Mouse (Mus musculus): ENCODE data around the gene Actn2. TPM values are rescaled to one million over a fixed set of nuclear protein-coding genes. Genes with fewer than 3 reads are reported as not detected.

Actn2 gene
- total and polyA plus RNA-seq, 2 experiments from 2014 or later = 2.8 TPM

DNA sequence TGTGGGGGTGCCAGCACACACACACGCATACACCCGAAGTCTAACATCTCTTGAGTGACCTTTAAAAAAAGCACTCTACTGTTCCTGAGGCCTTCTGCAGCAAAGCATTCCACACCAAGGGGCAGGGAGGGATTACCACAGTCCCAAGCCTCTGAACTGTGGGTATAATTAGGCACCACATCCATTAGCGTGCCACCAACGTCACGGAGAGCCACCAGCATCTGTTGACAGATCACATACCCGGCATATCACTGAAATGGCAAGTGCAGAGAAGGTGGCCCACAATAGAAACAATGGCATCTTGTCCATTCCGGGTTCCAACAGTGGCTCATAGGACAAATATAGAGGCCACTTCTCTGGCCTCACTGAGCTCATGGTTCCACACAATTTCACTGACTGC is 2.8 kb downstream of the Actn2 start:
- Histone ChIP-seq H3K9me3 (ENCODE audit: low read length) (no peaks in the 10 kb centered on the region), H3K4me2 (ENCODE audit: low read depth, low read length) (no peak overlapping the region), H3K4me1 (ENCODE audit: insufficient read depth, low read length) (no peaks in the 10 kb centered on the region), H3K27ac (no peak overlapping the region), H3K36me3 (ENCODE audit: insufficient read depth, low read length) (no peaks in the 10 kb centered on the region), H3K4me3 (ENCODE audit: low read length) (no peak overlapping the region), H3K9ac (replicated peaks; ENCODE audit: low read length) (no peak overlapping the region), H3K27me3 (ENCODE audit: insufficient read depth, low read length) (no peaks in the 10 kb centered on the region)
- ATAC-seq (no peak), DNase-seq (ENCODE audit: low spot score) (no peak)
- WGBS = 84% methylated on average over 7 of the region's 7 CpGs
- no peak for TF ChIP-seq CTCF (IDR thresholded peaks at IDR 0.05; ENCODE audit: low read depth)

- ATAC-seq (no peak), DNase-seq (ENCODE audit: low spot score) (no peak)
- H3K4me3 ChIP-seq (ENCODE audit: low read length) = no peak overlapping the region
- H3K27me3 ChIP-seq (ENCODE audit: insufficient read depth, low read length) = no peaks in the 10 kb centered on the region
- H3K9me3 ChIP-seq (ENCODE audit: low read length) = no peaks in the 10 kb centered on the region
- H3K27ac ChIP-seq = no peak overlapping the region
- no peaks in the 10 kb centered on the region for H3K36me3 ChIP-seq (ENCODE audit: insufficient read depth, low read length)
- WGBS = 52% methylated on average over 12 of the region's 12 CpGs
- no peak overlapping the region for H3K4me2 ChIP-seq (ENCODE audit: low read depth, low read length)
- TF ChIP-seq CTCF (IDR thresholded peaks at IDR 0.05; ENCODE audit: low read depth) = no peak
- no peak overlapping the region for H3K9ac ChIP-seq (replicated peaks; ENCODE audit: low read length)
- no peaks in the 10 kb centered on the region for H3K4me1 ChIP-seq (ENCODE audit: insufficient read depth, low read length)
Observed at GRCm38 (mm10) chr13:12334016-12334415, 6.5 kb downstream of the Actn2 start.

DNA sequence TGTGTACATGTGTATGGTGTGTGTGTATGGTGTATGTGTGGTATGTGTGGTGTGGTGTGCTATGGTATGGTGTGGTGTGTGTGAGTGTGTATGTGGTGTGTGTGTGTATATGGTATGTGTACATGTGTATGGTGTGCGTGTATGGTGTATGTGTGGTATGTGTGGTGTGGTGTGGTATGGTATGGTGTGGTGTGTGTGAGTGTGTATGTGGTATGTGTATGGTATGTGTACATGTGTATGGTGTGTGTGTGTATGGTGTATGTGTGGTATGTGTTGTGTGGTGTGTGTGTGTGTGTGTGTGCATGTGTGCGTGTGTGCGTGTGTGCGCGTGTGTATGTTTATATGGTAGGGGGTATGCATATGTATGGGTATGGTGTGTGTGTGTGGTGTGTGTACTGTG is 9.0 kb downstream of the Actn2 start:
- DNase-seq (ENCODE audit: low spot score) (no peak), ATAC-seq (peak; percentile 35; the same call in 1 of the 2 replicates)
- no peak for TF ChIP-seq CTCF (IDR thresholded peaks at IDR 0.05; ENCODE audit: low read depth)
- Histone ChIP-seq H3K36me3 (ENCODE audit: insufficient read depth, low read length) (no peaks in the 10 kb centered on the region), H3K27me3 (ENCODE audit: insufficient read depth, low read length) (no peaks in the 10 kb centered on the region), H3K4me3 (ENCODE audit: low read length) (no peak overlapping the region), H3K4me2 (ENCODE audit: low read depth, low read length) (no peak overlapping the region), H3K9ac (replicated peaks; ENCODE audit: low read length) (no peak overlapping the region), H3K27ac (no peak overlapping the region), H3K9me3 (ENCODE audit: low read length) (no peaks in the 10 kb centered on the region), H3K4me1 (ENCODE audit: insufficient read depth, low read length) (no peaks in the 10 kb centered on the region)
- 99% methylated on average over 5 of the region's 5 CpGs for WGBS

DNA sequence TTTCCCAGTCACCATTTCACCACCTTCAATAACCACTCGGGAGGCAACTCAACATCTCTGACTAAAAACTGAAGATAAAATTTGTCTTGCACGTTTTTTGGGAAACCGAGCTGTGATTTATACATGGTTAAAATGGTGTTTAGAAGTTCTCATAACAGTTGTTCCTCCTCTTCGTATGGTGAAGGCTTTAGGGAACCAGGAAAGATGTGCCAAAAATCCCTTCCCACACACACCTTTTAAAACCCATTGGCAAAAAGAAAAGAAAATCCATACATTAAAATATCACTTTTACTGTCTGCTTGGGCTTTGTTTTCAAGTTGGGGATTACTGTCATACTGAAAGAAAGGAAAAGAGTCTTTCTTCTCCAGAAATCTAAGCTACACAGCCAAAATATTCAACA is 12.2 kb downstream of the Actn2 start:
- Histone ChIP-seq H3K4me2 (ENCODE audit: low read depth, low read length) (no peak overlapping the region), H3K4me3 (ENCODE audit: low read length) (no peak overlapping the region), H3K27ac (no peak overlapping the region), H3K27me3 (ENCODE audit: insufficient read depth, low read length) (no peaks in the 10 kb centered on the region), H3K4me1 (ENCODE audit: insufficient read depth, low read length) (no peaks in the 10 kb centered on the region), H3K9ac (replicated peaks; ENCODE audit: low read length) (no peak overlapping the region), H3K9me3 (ENCODE audit: low read length) (no peaks in the 10 kb centered on the region), H3K36me3 (ENCODE audit: insufficient read depth, low read length) (no peaks in the 10 kb centered on the region)
- no peak for ATAC-seq
- no peak for TF ChIP-seq CTCF (IDR thresholded peaks at IDR 0.05; ENCODE audit: low read depth)
- DNase-seq (ENCODE audit: low spot score) = no peak
- 83% methylated on average over 4 of the region's 4 CpGs for WGBS

- TF ChIP-seq CTCF (IDR thresholded peaks at IDR 0.05; ENCODE audit: low read depth) = no peak
- H3K27ac ChIP-seq = no peak overlapping the region
- H3K4me3 ChIP-seq (ENCODE audit: low read length) = no peak overlapping the region
- no peak overlapping the region for H3K9ac ChIP-seq (replicated peaks; ENCODE audit: low read length)
- ATAC-seq (no peak), DNase-seq (ENCODE audit: low spot score) (no peak)
- H3K9me3 ChIP-seq (ENCODE audit: low read length) = no peaks in the 10 kb centered on the region
- H3K4me1 ChIP-seq (ENCODE audit: insufficient read depth, low read length) = no peaks in the 10 kb centered on the region
- no peak overlapping the region for H3K4me2 ChIP-seq (ENCODE audit: low read depth, low read length)
- 95% methylated on average over 6 of the region's 6 CpGs for WGBS
- no peaks in the 10 kb centered on the region for H3K36me3 ChIP-seq (ENCODE audit: insufficient read depth, low read length)
- no peaks in the 10 kb centered on the region for H3K27me3 ChIP-seq (ENCODE audit: insufficient read depth, low read length)
Observed at GRCm38 (mm10) chr13:12327577-12327976, 13.0 kb downstream of the Actn2 start.

DNA sequence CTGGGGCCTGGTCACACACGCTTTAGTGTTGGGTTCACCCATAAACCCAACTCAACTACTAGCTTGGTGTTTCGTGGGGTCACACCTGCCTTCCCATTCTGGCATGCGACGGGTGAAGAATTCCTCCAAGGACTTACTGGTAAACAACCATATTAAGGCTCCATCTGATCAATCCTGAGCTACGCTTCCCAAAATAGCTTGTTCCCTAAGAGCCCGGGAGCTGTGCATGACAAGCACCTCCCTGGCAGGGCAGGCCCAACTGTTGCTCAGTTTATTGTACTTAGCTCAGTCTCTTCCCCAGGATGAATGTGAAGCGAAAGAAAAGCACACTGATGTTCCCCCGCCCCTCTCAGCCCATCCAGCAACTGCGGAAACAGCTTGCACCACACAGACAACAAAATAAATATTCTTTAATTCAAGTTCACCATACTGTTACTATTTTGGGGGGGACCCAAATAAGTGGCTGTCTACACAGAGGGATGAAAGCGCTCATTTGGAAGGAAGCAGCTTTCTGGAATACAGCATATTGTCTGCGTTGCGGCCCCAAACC is 17.4 kb downstream of the Actn2 start:
- Histone ChIP-seq H3K27me3 (ENCODE audit: insufficient read depth, low read length) (no peaks in the 10 kb centered on the region), H3K9ac (replicated peaks; ENCODE audit: low read length) (no peak overlapping the region), H3K4me1 (ENCODE audit: insufficient read depth, low read length) (no peaks in the 10 kb centered on the region), H3K27ac (no peak overlapping the region), H3K4me3 (ENCODE audit: low read length) (no peak overlapping the region), H3K4me2 (ENCODE audit: low read depth, low read length) (no peak overlapping the region), H3K9me3 (ENCODE audit: low read length) (no peaks in the 10 kb centered on the region), H3K36me3 (ENCODE audit: insufficient read depth, low read length) (no peaks in the 10 kb centered on the region)
- 87% methylated on average over 12 of the region's 12 CpGs for WGBS
- TF ChIP-seq CTCF (IDR thresholded peaks at IDR 0.05; ENCODE audit: low read depth) = no peak
- ATAC-seq (no peak), DNase-seq (ENCODE audit: low spot score) (no peak)

DNA sequence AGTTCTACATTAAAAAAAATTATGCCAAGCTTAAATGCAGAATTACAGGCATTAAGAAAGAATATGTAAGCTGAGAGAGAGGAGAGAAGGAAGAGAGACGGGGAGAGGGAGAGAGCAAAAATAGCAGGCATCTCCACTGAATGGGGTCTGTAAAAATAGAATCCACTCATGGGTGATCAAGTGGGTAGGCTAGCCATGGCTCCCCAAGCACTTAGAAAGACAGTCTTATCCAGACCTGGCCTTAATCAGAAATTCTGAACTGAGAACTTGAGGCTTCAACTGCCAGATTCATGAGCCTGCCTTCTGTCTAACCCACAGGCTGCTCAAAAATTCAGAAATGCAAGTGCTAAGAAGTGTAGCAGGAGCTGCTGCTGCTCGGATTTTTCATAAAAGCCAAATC is 20.4 kb downstream of the Actn2 start:
- no peak for DNase-seq (ENCODE audit: low spot score)
- no peak overlapping the region for H3K9ac ChIP-seq (replicated peaks; ENCODE audit: low read length)
- H3K36me3 ChIP-seq (ENCODE audit: insufficient read depth, low read length) = no peaks in the 10 kb centered on the region
- no peak overlapping the region for H3K27ac ChIP-seq
- no peaks in the 10 kb centered on the region for H3K27me3 ChIP-seq (ENCODE audit: insufficient read depth, low read length)
- no peak overlapping the region for H3K4me2 ChIP-seq (ENCODE audit: low read depth, low read length)
- no peak for ATAC-seq
- H3K4me1 ChIP-seq (ENCODE audit: insufficient read depth, low read length) = no peaks in the 10 kb centered on the region
- no peak overlapping the region for H3K4me3 ChIP-seq (ENCODE audit: low read length)
- 81% methylated on average over 2 of the region's 2 CpGs for WGBS
- TF ChIP-seq CTCF (IDR thresholded peaks at IDR 0.05; ENCODE audit: low read depth) = no peak
- no peaks in the 10 kb centered on the region for H3K9me3 ChIP-seq (ENCODE audit: low read length)
